Mouse (Mus musculus): Measurements from ENCODE around the gene Rora. TPM values are rescaled to one million over a fixed set of nuclear protein-coding genes. Genes with fewer than 3 reads are reported as not detected.
A peak's percentile ranks its signal among the peaks of the same experiment; 100 is the strongest.

The Rora gene
- polyA plus RNA-seq, 1 experiment from 2014 or later: 2.7 TPM

DNA sequence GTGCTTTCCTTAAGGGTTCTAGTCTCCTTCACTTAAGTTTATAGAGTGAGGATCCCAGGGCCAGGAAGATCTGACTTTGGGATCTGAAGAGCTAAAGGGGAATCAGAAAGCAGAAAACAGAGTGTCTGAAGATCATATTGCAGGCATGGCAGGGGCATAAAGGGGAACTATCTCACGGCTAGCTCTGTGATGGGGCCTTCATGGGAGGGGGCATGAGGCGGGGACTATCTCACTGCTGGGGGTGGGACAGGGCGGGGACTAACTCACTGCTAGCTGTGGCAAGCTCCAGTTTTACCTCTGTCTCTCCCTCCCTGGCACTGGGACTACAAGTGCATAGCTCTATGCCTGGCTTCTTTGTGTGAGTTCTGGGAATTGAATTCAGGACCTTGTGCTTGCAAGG lies 279.6 kb downstream of the Rora start:
- 15% methylated on average over 3 of the region's 3 CpGs for WGBS (ENCODE audit: insufficient replicate concordance)

DNA sequence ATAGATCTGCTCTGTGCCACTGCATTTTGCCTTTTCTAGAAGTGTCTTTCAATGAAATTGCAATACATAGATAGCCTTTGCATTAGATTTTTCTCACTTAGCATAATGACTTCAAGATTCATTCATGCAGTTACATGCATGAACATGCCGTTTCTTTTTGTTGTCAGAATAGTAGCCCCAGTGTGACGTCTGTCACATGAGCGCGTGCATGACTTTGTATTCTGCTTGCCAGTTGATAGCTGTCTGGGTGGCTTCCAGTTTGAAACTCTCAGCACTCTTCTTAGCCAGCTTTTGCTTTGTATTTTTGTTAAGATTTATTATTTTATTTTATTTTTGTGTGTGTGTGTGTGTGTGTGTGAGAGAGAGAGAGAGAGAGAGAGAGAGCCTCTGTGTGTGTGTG lies 280.7 kb downstream of the Rora start:
- no peak for ATAC-seq (ENCODE audit: low read depth)
- Histone ChIP-seq H3K36me3 (no peaks in the 10 kb centered on the region), H3K4me3 (replicated peaks) (no peak overlapping the region), H3K9ac (no peak overlapping the region), H3K4me1 (replicated peaks) (no peaks in the 10 kb centered on the region), H3K9me3 (replicated peaks) (no peaks in the 10 kb centered on the region), H3K27me3 (no peaks in the 10 kb centered on the region), H3K4me2 (no peak overlapping the region), H3K27ac (no peak overlapping the region)
- DNase-seq: no peak
- WGBS (ENCODE audit: insufficient replicate concordance): 81% methylated on average over 4 of the region's 4 CpGs

More for the DNA sequence above, 279.6 kb downstream of the Rora start:
- DNase-seq: no peak
- no peak for ATAC-seq (ENCODE audit: low read depth)
- no peaks in the 10 kb centered on the region for H3K36me3 ChIP-seq
- H3K27me3 ChIP-seq: no peaks in the 10 kb centered on the region
- no peak overlapping the region for H3K4me2 ChIP-seq
- H3K27ac ChIP-seq: no peak overlapping the region
- no peak overlapping the region for H3K4me3 ChIP-seq (replicated peaks)
- H3K4me1 ChIP-seq (replicated peaks): no peaks in the 10 kb centered on the region
- H3K9ac ChIP-seq: no peak overlapping the region
- H3K9me3 ChIP-seq (replicated peaks): no peaks in the 10 kb centered on the region

DNA sequence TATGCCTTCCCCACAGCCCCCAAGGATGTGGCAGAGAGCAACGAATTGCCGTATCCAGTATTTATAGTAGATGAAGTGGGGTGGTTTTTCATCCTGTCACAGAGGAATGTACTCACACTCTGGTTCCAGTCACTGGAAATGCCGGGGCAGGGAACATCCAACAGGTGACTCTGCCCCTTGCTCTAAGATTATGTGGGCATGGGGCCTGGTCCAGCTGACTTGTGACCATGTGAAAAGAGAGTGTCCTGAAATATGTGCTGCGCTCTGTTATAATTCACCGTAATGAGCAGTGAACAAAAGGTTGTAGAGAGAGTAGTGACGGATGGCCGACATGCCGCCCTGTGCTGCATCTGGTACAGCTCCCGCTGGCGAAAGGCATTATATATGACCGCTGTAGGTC lies 282.0 kb downstream of the Rora start:
- no peaks in the 10 kb centered on the region for H3K27me3 ChIP-seq
- H3K9me3 ChIP-seq (replicated peaks): no peaks in the 10 kb centered on the region
- H3K9ac ChIP-seq: no peak overlapping the region
- ATAC-seq (ENCODE audit: low read depth) (no peak), DNase-seq (no peak)
- no peaks in the 10 kb centered on the region; the same call in 1 of the 2 replicates for H3K4me1 ChIP-seq (replicated peaks)
- no peaks in the 10 kb centered on the region for H3K36me3 ChIP-seq
- H3K4me3 ChIP-seq (replicated peaks): no peak overlapping the region
- no peak overlapping the region for H3K27ac ChIP-seq
- no peak overlapping the region for H3K4me2 ChIP-seq
- WGBS (ENCODE audit: insufficient replicate concordance): 80% methylated on average over 11 of the region's 11 CpGs

DNA sequence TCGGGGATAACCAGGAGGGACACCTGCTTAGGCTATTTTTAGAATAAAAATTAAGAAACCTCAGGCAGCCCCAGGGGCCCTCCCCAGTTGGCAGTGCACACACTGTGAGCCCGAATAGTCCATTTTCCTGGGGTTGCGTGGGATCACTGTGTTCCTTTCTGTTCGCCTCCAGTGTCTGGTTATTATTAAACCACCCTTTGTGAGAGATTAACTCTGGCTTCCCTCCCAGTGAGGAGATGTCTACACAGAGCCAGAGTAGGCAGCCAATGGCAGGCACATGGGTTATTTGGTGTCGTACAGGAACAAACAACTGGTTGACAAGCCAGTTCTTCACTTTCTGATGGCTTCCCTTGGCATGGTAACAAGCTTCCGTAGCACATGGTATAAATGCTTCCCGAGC lies 287.5 kb downstream of the Rora start:
- H3K4me3 ChIP-seq (replicated peaks): no peak overlapping the region
- H3K9me3 ChIP-seq (replicated peaks): no peaks in the 10 kb centered on the region
- ATAC-seq (ENCODE audit: low read depth) (peak; percentile 65; the same call in 1 of the 2 replicates), DNase-seq (no peak)
- H3K36me3 ChIP-seq: no peaks in the 10 kb centered on the region
- H3K9ac ChIP-seq: no peak overlapping the region
- WGBS (ENCODE audit: insufficient replicate concordance): 64% methylated on average over 7 of the region's 7 CpGs
- no peaks in the 10 kb centered on the region for H3K27me3 ChIP-seq
- H3K27ac ChIP-seq: no peak overlapping the region
- H3K4me2 ChIP-seq: no peak overlapping the region
- H3K4me1 ChIP-seq (replicated peaks): no peaks in the 10 kb centered on the region; the same call in 1 of the 2 replicates

DNA sequence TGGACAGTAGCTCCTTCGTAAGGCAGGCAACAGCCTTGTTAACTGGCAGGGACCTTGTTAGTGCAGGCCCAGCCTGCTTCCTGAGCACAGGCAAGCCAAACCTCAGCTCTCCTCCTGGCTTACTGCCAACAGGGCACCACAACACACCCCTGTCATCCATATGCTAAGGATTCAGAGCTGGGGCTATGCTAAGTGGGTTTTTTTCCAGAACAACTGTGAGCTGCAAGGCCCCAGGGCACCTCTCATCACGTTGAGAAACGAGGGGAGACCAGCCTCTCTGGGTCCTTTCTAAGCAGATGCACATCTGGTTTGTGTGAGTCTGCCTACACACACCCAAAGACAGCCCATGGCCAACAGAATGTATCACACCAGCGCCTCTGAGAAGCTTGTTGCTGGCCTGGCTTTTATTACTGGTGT lies 289.0 kb downstream of the Rora start:
- H3K9ac ChIP-seq: no peak overlapping the region
- no peak overlapping the region for H3K4me2 ChIP-seq
- ATAC-seq (ENCODE audit: low read depth) (no peak), DNase-seq (no peak)
- no peaks in the 10 kb centered on the region for H3K27me3 ChIP-seq
- H3K4me3 ChIP-seq (replicated peaks): no peak overlapping the region
- no peaks in the 10 kb centered on the region; the same call in 1 of the 2 replicates for H3K4me1 ChIP-seq (replicated peaks)
- WGBS (ENCODE audit: insufficient replicate concordance): 56% methylated on average over 4 of the region's 4 CpGs
- no peaks in the 10 kb centered on the region for H3K9me3 ChIP-seq (replicated peaks)
- no peaks in the 10 kb centered on the region for H3K36me3 ChIP-seq
- no peak overlapping the region for H3K27ac ChIP-seq

DNA sequence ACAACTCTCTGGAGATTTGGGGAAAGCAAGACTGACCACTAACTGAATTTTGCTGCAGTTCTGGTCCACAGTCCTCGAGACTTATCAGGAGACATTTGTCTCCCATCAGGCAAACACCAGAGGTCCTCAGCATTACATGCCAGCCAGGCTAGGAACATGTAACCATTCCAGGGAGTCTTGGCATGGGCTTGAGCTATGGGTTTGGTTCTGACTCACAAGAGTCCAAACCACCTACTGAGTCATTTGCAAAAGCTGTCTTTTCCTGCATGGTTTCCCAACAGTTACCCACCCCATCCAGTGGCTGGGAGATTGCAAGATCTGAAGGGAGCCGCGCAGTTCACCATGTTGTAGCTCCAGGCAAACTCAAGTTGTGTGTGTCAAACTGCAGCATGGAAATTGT lies 290.4 kb downstream of the Rora start:
- 78% methylated on average over 3 of the region's 3 CpGs for WGBS (ENCODE audit: insufficient replicate concordance)
- Histone ChIP-seq H3K9ac (no peak overlapping the region), H3K9me3 (replicated peaks) (no peaks in the 10 kb centered on the region), H3K36me3 (no peaks in the 10 kb centered on the region), H3K27ac (no peak overlapping the region), H3K27me3 (no peaks in the 10 kb centered on the region), H3K4me3 (replicated peaks) (no peak overlapping the region), H3K4me1 (replicated peaks) (no peaks in the 10 kb centered on the region; the same call in 1 of the 2 replicates), H3K4me2 (no peak overlapping the region)
- DNase-seq: no peak
- ATAC-seq (ENCODE audit: low read depth): no peak

DNA sequence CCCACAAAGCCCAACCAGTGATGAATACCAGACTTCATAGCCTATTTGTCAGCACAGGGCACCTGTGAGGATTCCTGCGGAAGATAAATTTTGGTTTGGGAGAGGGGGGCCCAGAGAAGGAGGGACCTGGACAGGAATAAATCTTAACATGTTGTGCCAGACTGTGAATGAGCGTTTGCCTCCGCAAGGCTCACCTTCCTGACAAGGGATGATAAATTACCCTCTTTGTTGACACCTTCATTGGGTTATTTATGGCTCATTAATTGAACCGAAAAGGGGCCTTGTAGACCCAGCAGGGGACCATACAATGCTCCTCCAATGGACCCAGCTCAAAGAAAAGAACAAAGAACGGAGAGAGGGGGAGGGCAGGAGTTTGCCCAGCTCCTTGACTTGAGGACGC lies 294.1 kb downstream of the Rora start:
- Histone ChIP-seq H3K4me3 (replicated peaks) (no peak overlapping the region), H3K4me2 (no peak overlapping the region), H3K4me1 (replicated peaks) (no peaks in the 10 kb centered on the region), H3K9me3 (replicated peaks) (no peaks in the 10 kb centered on the region), H3K27ac (no peak overlapping the region), H3K27me3 (no peaks in the 10 kb centered on the region), H3K9ac (no peak overlapping the region), H3K36me3 (no peaks in the 10 kb centered on the region)
- ATAC-seq (ENCODE audit: low read depth) (no peak), DNase-seq (no peak)
- 60% methylated on average over 6 of the region's 6 CpGs for WGBS (ENCODE audit: insufficient replicate concordance)

DNA sequence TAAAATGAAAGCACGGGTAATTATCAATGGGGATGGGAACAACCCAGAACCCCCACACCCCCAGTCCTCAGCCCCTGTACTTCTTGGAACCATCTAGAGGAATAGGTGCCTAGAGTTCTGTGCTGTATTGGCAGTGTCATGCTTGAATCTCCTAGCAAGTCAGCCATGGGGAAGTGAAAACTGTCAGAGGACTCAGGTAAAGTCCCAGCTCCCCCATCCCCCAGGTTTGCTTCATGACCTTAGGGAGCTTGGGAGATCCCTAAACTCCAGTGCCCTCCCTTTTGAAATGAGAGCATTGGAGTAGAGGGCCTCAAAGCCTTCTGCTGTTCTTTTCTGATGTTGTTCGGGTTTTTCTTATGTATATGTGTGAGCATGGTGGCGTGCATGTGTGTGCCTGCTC lies 294.6 kb downstream of the Rora start:
- ATAC-seq (ENCODE audit: low read depth) (no peak), DNase-seq (no peak)
- H3K27ac ChIP-seq: no peak overlapping the region
- H3K9ac ChIP-seq: no peak overlapping the region
- no peaks in the 10 kb centered on the region for H3K4me1 ChIP-seq (replicated peaks)
- H3K36me3 ChIP-seq: no peaks in the 10 kb centered on the region
- 69% methylated on average over 3 of the region's 3 CpGs for WGBS (ENCODE audit: insufficient replicate concordance)
- no peaks in the 10 kb centered on the region for H3K9me3 ChIP-seq (replicated peaks)
- no peaks in the 10 kb centered on the region for H3K27me3 ChIP-seq
- no peak overlapping the region for H3K4me3 ChIP-seq (replicated peaks)
- H3K4me2 ChIP-seq: no peak overlapping the region

DNA sequence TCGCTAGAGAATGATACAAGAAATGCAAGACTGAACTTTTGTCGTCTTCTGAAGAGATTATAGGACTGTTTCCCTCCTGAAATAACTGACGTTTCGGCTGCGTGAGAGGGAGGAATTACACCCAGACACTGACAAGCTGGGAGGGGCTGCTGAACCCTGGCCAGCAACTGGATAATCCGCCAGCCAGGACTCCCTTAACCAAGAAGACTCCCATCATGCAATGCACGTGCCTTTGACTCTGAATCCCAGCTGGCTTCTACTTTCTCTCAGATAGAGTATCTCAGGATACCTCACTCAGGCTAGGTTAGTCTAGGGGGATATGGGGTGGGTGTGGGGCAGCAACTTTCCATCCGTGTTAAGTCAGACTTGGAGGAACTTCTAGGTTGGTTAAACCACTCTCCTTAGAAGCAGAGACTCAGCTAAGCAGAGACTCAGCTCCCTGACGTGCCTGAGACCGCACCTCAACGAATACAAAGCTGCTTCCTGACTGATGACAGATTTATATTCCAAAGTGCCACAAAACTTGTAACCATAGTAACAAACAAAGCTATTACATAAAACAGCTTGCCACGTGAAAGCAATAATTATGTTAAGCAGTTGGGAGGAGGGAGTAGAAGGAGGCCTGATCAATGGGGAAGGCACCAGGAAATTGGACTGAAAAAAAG lies 302.8 kb downstream of the Rora start:
- H3K36me3 ChIP-seq: no peaks in the 10 kb centered on the region
- no peak for ATAC-seq (ENCODE audit: low read depth)
- no peak for DNase-seq
- peaks cover 8% of the 10 kb centered on the region; the same call in 1 of the 2 replicates for H3K4me1 ChIP-seq (replicated peaks)
- no peaks in the 10 kb centered on the region for H3K27me3 ChIP-seq
- no peak overlapping the region for H3K4me2 ChIP-seq
- H3K9me3 ChIP-seq (replicated peaks): no peaks in the 10 kb centered on the region
- H3K9ac ChIP-seq: no peak overlapping the region
- no peak overlapping the region for H3K4me3 ChIP-seq (replicated peaks)
- WGBS (ENCODE audit: insufficient replicate concordance): 37% methylated on average over 12 of the region's 12 CpGs
- no peak overlapping the region for H3K27ac ChIP-seq

DNA sequence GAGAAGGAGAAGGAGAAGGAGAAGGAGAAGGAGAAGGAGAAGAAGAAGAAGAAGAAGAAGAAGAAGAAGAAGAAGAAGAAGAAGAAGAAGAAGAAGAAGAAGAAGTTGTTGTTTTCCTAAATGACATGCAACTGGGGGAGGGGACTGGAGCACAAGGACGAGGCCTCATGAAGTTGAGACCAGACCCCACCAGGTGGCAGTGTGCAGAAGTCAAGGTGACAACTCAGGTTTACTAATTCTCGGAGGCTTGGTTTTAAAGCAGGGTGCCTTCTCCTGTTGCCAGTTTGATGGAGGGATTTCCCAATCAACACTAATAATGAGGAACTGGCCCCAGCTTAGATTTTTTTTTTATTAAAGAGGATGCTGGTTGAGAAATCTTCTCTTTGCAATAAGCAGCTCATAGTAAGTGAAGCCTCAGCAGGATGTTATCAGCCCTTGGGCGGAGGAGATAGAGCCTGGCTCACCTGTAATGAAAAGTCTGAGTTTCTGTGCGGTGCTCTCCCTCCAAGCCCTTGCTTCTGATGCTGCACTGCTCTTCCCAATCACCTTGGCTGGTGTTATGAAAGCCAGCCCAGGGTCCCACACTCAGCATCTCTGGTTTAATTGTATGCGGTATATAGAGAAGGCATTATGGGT lies 303.5 kb downstream of the Rora start:
- no peak for ATAC-seq (ENCODE audit: low read depth)
- Histone ChIP-seq H3K27ac (no peak overlapping the region), H3K9me3 (replicated peaks) (no peaks in the 10 kb centered on the region), H3K4me3 (replicated peaks) (no peak overlapping the region), H3K4me2 (no peak overlapping the region), H3K9ac (no peak overlapping the region), H3K27me3 (no peaks in the 10 kb centered on the region), H3K4me1 (replicated peaks) (peaks cover 8% of the 10 kb centered on the region; the same call in 1 of the 2 replicates), H3K36me3 (no peaks in the 10 kb centered on the region)
- DNase-seq: peak; percentile 3
- 36% methylated on average over 5 of the region's 5 CpGs for WGBS (ENCODE audit: insufficient replicate concordance)

DNA sequence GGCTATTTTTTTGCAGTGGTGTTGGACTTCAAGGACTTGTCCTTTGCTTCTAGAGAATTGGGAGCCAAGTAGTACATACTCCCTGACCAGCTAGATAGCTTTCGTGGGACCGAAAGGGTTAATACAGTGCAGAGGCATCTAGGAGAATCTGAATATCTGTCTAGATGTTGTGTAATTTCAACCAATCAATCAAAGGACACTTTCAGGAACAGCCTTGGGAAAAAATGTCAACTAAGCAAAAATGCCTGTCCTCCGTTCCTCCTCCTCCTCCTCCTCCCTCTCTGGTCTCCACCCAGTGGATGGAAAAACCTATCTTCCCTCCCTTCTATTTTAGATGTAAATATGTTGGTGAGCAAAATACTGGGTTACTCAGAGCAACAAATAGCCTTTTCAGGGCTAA lies 304.2 kb downstream of the Rora start:
- Histone ChIP-seq H3K4me3 (replicated peaks) (no peak overlapping the region), H3K9ac (no peak overlapping the region), H3K27ac (no peak overlapping the region), H3K4me2 (no peak overlapping the region), H3K36me3 (no peaks in the 10 kb centered on the region), H3K27me3 (no peaks in the 10 kb centered on the region), H3K4me1 (replicated peaks) (peaks cover 8% of the 10 kb centered on the region; the same call in 1 of the 2 replicates), H3K9me3 (replicated peaks) (no peaks in the 10 kb centered on the region)
- DNase-seq (no peak), ATAC-seq (ENCODE audit: low read depth) (no peak)
- 69% methylated on average over 3 of the region's 3 CpGs for WGBS (ENCODE audit: insufficient replicate concordance)

DNA sequence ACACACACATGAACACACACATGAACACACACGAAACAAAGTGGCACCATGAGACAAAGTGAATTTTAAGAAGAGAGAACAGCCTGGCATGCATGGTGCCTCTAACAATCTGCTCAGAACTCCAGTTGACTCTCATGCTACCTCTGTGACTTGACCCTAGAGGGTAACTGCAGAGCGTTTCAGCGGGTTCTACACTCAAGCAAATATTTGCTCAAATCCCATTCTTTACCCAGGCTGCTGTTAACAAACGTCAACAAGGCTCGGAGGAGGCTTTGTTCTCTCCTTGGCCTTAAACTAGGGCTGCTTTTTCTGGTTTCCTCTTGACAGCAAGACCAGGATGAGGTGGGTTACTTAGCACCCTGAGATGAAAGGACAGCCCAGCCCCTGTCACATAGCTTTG lies 305.3 kb downstream of the Rora start:
- no peak overlapping the region for H3K4me3 ChIP-seq (replicated peaks)
- H3K4me1 ChIP-seq (replicated peaks): peaks cover 8% of the 10 kb centered on the region; the same call in 1 of the 2 replicates
- no peak for ATAC-seq (ENCODE audit: low read depth)
- no peaks in the 10 kb centered on the region for H3K36me3 ChIP-seq
- H3K9me3 ChIP-seq (replicated peaks): no peaks in the 10 kb centered on the region
- H3K27me3 ChIP-seq: no peaks in the 10 kb centered on the region
- DNase-seq: no peak
- H3K9ac ChIP-seq: no peak overlapping the region
- no peak overlapping the region for H3K4me2 ChIP-seq
- 56% methylated on average over 5 of the region's 5 CpGs for WGBS (ENCODE audit: insufficient replicate concordance)
- no peak overlapping the region for H3K27ac ChIP-seq

Measured in liver, embryonic 13.5 days (tissue).